Mouse (Mus musculus) embryonic facial prominence, embryonic 13.5 days (tissue): Measurements from ENCODE around the gene Kif1b. TPM values are rescaled to one million over a fixed set of nuclear protein-coding genes. Genes with fewer than 3 reads are reported as not detected.

Source experiments
- ATAC-seq: fragments of 200-750 bp; cut with Nextera tagmentation; 2 replicates; pipeline ENCODE4 v1.8.0; 2017; ENCODE audit warnings: low read depth; ENCODE audit not compliant: insufficient number of reproducible peaks, insufficient read depth, low FRiP score, low TSS enrichment
- H3K27ac ChIP-seq: fragments of 300-500 bp; sonication (generic); 2 replicates; pipeline ENCODE4 v1.5.1; 2015; ENCODE audit warnings: moderate library complexity, mild to moderate bottlenecking, inconsistent platforms
- H3K27me3 ChIP-seq: fragments of 300-500 bp; sonication (generic); 2 replicates; pipeline ENCODE4 v1.6.1; 2015; ENCODE audit warnings: mild to moderate bottlenecking, inconsistent platforms
- H3K36me3 ChIP-seq: fragments of 300-500 bp; sonication (generic); 2 replicates; pipeline ENCODE4 v1.6.1; 2015; ENCODE audit warnings: mild to moderate bottlenecking, inconsistent platforms
- H3K4me1 ChIP-seq: fragments of 300-500 bp; sonication (generic); 2 replicates; pipeline ENCODE4 v1.6.1; 2015; ENCODE audit warnings: inconsistent platforms
- H3K4me2 ChIP-seq: fragments of 300-500 bp; sonication (generic); 2 replicates; pipeline ENCODE4 v1.6.1; 2015; ENCODE audit warnings: moderate library complexity, mild to moderate bottlenecking, inconsistent platforms
- H3K4me3 ChIP-seq: fragments of 300-500 bp; sonication (generic); 2 replicates; pipeline ENCODE4 v1.5.1; 2015; ENCODE audit warnings: mild to moderate bottlenecking, inconsistent platforms
- H3K9ac ChIP-seq: fragments of 300-500 bp; sonication (generic); 2 replicates; pipeline ENCODE4 v1.6.1; 2015; ENCODE audit warnings: mild to moderate bottlenecking, inconsistent platforms
- H3K9me3 ChIP-seq: fragments of 300-500 bp; sonication (generic); 2 replicates; pipeline ENCODE4 v1.6.1; 2016; ENCODE audit warnings: inconsistent platforms
- WGBS: fragments of 180-500 bp; shearing (Covaris S2); methylation state at CpG from one replicate; pipeline ENCODE4 v1.1.7; 2015; ENCODE audit warnings: mixed read lengths; 5-methylcytosine and 5-hydroxymethylcytosine counted together
- polyA plus RNA-seq: library from polyadenylated mRNA; unstranded; fragments of >200 nt; fragmentation: Nextera tagmentation; extraction: Ambion mirVana; gene quantifications from 2 replicates; pipeline ENCODE4 v1.2.1, GENCODE M21; 2015

Gene Kif1b
- polyA plus RNA-seq, 1 experiment from 2014 or later = 42.8 TPM

GRCm38 (mm10) chr4:149131021-149131752 is 176.3 kb downstream of the Kif1b start:
- H3K4me2 ChIP-seq = no peak overlapping the region
- H3K4me3 ChIP-seq = no peak overlapping the region
- no peaks in the 10 kb centered on the region for H3K27me3 ChIP-seq
- H3K9ac ChIP-seq = no peak overlapping the region
- 72% methylated on average over 23 of the region's 23 CpGs for WGBS
- peaks cover 4% of the 10 kb centered on the region; the same call in 1 of the 2 replicates for H3K4me1 ChIP-seq
- H3K27ac ChIP-seq = no peak overlapping the region
- no peaks in the 10 kb centered on the region for H3K9me3 ChIP-seq
- peaks cover 50% of the 10 kb centered on the region for H3K36me3 ChIP-seq
- no peak for ATAC-seq

GRCm38 (mm10) chr4:149128467-149128866 is 179.0 kb downstream of the Kif1b start:
- Histone ChIP-seq H3K36me3 (peaks cover 58% of the 10 kb centered on the region), H3K9me3 (no peaks in the 10 kb centered on the region), H3K4me1 (peaks cover 4% of the 10 kb centered on the region; the same call in 1 of the 2 replicates), H3K4me3 (no peak overlapping the region), H3K9ac (no peak overlapping the region; the same call in 1 of the 2 replicates), H3K4me2 (no peak overlapping the region), H3K27ac (no peak overlapping the region), H3K27me3 (no peaks in the 10 kb centered on the region)
- 90% methylated on average over 18 of the region's 18 CpGs for WGBS
- no peak for ATAC-seq

- no peak within 1 kb of the TSS for H3K4me2 ChIP-seq
- no peaks in the 10 kb centered on the region for H3K27me3 ChIP-seq
- H3K9ac ChIP-seq = peak within 1 kb of the TSS; percentile 44; the same call in 1 of the 2 replicates
- peaks cover 50% of the 10 kb centered on the region for H3K36me3 ChIP-seq
- no peak within 1 kb of the TSS for H3K27ac ChIP-seq
- no peak for ATAC-seq
- 0 out of 2 replicates have a peak, but pooled peaks cover 4% of the 10 kb centered on the region for H3K4me1 ChIP-seq
- 82% methylated on average over 11 of the region's 11 CpGs for WGBS
- no peak within 1 kb of the TSS for H3K4me3 ChIP-seq
- H3K9me3 ChIP-seq = no peaks in the 10 kb centered on the region
These were observed 180.8 kb downstream of the Kif1b start, which contains the start of gene Cort for GRCm38 (mm10) chr4:149126663-149127062. Gene Cort, minus strand, starts transcription at chr4:149126763.

Other genes starting within 250 kb of the Kif1b start
- gene Pex14, start 207.8 kb downstream of the Kif1b start, polyA plus RNA-seq = 50.2 and 51.2 TPM in 2 replicates
- 30.5 and 32.5 TPM in 2 replicates for gene Dffa, start 203.5 kb downstream of the Kif1b start, polyA plus RNA-seq
- 1.2 TPM in 1 of 2 replicates, not detected in the other for gene Cort, start 180.9 kb downstream of the Kif1b start, polyA plus RNA-seq
- gene Cenps, start 170.1 kb downstream of the Kif1b start, polyA plus RNA-seq = 36.9 and 46.6 TPM in 2 replicates
- gene Pgd, start 140.9 kb downstream of the Kif1b start, polyA plus RNA-seq = 93.7 and 100 TPM in 2 replicates
- 48.7 and 49.4 TPM in 2 replicates for gene Ube4b, start 119.1 kb upstream of the Kif1b start, polyA plus RNA-seq
- 0.52 TPM in 1 of 2 replicates, not detected in the other for gene Rbp7, start 147.3 kb upstream of the Kif1b start, polyA plus RNA-seq
- 0.37 TPM in 1 of 2 replicates, not detected in the other for gene Tmem274, start 169.7 kb upstream of the Kif1b start, polyA plus RNA-seq
- gene Nmnat1, start 177.5 kb upstream of the Kif1b start, polyA plus RNA-seq = 9.2 and 10.2 TPM in 2 replicates
- gene Lzic, start 177.5 kb upstream of the Kif1b start, polyA plus RNA-seq = 56.5 TPM in 2 replicates
- gene Ctnnbip1, start 210.5 kb upstream of the Kif1b start, polyA plus RNA-seq = 65.4 and 65.6 TPM in 2 replicates